Mouse (Mus musculus) mouse trophoblast stem cell (cell line): ENCODE results near the gene Hadhb.
"Not testable (repeated sequence)": the region's sequence is repeated elsewhere in the genome, so short reads cannot be mapped to it uniquely, and the experiment has no call there.

Experiments used
- in situ Hi-C, 2 experiments: fragments of 300-500 bp; cut with MseI, MboI; formaldehyde crosslinking; loops; 2 replicates in 1 of 2; 3 replicates in 1 of 2; pipeline ENCODE4 v1.15.1; 2025

Hadhb gene

DNA sequence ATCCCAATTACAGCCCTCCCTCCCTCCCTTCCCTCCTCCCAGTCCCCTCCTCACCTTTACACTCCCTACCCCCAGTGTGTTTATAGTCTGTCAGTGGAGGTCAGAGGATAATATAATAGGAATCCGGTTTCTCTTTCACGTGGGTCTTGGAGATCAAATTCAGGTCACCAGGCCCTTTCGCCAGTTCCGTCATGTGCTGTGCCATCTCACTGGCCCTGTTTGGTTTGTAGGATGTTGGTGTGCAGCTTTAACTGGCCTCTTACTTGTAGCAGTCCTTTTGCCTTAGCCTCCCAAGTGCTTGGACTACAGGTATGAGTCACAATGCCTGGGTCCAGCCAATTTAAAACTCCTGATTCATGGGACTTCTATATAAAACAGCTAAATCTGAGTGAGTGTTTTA is 20.8 kb downstream of the Hadhb start:
- in situ Hi-C loops, result no loop called here

DNA sequence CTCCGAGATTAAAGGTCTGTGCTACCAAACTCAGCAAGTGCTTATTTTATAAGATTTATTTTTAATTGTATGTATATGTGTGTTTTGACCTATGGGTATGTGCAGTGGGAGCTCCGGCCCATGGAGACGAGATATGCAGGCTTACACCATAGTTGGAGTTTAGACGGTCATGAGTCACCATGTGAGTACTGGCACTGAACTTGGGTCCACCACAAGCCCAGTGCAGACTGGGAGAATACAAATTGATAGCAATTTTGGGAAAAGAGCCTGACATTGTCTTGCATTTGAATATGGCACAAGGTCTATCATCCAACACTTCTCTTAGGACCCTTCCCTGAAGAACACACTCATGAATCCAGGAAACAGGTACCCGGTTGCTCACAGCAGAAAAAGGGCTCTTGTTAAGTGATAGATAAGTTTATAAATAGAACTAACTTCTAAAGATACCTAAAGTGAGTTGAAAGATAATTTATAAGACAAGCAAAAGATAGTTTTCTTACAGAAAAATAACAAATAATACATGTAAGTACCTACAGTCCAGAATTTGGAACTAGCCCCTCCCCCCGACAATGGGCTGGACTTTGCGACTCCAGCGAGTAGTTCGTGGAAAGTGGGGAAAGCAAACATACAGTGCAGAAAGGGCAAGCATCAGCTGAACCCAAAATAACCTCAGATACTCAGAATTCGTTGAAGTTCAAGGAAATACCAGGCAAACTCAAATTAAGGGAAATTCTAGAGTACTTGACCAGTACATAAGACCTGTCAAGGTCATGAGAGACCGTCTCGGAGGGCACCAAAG is 32.8 kb downstream of the Hadhb start:
- in situ Hi-C loops, result no loop called here

DNA sequence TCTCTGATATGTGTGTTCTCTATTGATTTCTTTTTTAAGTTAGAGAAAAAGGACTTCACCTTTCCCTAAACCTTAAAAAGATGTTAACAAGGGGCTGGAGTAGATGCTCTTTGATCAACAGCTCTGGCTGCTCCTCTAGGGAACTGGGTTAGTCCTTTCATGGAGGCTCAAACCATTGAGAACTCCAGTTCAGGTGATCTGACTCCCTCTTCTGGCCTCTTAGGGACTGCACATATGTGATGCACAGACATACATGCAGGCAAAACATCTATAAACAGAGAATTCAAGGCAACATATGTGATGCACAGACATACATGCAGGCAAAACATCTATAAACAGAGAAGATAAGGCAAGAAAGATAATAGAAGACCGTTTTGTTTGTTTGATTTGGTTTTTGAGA is 37.4 kb downstream of the Hadhb start:
- in situ Hi-C loops, result no loop called here

DNA sequence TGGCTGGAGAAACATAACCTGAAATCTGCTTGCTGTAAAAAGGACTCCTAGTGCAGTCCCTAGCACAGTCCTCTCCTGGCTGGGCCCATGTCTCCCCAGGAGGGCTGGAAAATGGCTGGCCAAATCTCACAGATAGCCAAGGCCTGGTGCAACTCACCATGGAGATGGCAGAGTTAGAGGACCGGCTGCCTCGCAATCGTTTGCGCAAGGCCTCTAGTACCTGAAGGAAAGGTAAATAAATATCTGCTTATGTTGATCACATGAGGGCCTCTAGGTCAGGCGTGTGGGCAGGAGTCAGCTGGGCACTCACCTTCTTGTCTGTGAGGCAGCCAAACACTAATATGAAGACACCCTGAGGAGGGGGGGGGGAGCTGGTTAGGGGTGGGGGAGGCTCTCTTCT is 40.3 kb downstream of the Hadhb start:
- in situ Hi-C loops, result no loop called here

DNA sequence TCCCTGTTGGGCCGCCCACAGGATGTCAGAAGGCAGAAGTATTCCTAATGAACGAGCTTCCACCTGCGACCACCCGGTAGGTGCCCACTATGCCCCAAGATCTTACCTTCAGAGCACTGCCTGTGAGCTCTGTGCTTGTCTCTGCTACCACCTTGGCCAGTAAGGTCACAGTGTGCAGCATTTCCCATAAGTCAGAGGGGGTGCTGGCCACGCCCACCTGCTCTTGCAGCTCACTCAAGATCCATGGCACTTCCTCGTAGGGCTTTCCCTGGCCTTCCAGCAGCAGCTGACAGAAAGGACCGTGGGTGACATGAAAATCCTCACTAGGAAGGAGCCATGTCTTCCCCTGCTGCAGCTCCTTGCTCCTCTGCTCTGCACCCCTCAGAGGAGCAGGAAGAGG is 43.2 kb downstream of the Hadhb start:
- in situ Hi-C loops, result no loop called here

DNA sequence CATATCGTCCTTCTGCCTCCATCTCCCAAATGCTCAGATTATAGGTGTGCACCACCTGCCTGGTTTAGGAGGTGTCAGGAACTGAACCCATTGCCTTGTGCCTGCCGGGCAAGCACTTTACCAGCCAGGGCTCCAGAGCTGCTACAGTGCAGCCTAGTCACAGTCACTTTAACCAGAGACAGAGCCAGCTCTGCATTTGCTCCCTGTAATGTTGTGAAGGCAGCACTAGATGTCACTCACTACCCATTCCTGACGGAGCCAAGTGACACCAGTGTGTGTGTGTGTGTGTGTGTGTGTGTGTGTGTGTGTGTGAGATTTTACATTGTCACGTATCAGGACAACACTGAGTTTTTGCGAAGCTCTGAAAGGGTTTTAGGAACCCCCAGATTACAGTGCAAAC is 46.5 kb downstream of the Hadhb start:
- in situ Hi-C loops, result no loop called here

DNA sequence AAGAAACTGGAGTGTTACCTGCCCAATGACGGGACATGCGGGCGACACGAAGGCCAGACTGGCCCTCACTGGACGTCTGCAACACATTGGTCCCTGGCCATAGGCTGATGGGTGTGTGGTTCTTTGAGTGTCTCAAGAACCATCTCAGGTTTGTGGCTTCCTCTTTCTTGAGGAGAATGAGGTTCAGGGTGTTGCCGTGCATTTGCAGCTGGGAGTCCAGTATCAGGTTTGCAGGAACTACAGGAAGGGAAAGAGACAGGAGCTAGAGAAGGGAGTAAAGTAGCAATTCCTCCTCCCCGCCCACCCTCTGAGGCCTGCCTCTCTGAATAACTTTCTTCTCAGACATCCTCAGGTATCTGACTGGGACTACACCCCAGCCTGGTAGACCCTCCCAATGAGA is 47.2 kb downstream of the Hadhb start:
- in situ Hi-C loops, result no loop called here

DNA sequence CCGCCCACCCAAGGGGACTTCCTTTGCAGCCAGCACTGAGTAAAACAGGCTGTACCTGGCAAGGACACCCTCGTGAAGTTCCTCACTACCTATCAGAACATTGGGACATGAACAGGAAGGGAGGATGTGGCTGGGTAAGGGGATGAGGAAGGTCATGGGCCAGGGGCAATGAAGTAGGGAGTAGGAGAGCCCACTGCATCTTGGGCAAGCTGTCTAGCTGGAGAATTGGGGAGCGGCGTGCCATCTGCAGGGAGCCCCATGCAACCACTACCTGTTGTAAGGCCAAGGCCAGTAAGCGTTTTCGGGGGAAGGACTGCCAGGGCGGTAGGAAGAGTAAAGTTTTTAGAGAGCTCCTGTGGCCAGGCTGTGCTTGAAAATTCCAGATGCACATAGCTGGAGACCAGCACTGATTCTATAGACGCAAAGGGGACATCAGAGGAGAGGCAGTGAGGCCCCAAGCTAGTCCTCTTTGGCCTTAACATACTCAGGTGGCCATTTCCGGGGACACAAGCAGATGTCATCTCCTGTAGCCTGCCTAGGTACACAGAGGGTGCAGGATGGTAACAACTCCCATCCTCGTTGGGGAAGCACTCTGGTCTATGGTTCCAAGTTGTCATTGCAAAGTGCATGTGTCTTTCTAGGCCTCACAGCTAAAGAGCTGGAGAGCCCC is 48.3 kb downstream of the Hadhb start:
- in situ Hi-C loops, result no loop called here

DNA sequence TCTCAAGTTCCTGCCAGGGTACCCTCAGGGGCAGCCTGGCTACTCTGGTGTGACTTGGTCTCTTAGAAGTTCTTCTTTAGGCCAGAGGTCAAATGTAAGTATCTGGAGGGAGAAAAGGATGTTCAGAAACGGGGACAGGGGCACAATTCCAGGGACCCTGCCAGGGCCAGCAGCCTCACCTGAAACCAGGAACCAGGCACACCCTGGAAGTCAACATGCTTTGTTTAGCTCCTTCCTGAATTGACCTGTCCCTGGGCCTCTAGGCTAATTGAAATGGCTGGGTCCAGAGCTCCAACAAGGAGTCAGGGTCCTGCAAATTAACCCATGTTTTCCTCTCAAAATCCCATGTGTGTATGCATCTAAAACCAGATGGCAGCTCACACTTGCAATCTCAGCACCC is 49.4 kb downstream of the Hadhb start:
- in situ Hi-C loops, result no loop called here

DNA sequence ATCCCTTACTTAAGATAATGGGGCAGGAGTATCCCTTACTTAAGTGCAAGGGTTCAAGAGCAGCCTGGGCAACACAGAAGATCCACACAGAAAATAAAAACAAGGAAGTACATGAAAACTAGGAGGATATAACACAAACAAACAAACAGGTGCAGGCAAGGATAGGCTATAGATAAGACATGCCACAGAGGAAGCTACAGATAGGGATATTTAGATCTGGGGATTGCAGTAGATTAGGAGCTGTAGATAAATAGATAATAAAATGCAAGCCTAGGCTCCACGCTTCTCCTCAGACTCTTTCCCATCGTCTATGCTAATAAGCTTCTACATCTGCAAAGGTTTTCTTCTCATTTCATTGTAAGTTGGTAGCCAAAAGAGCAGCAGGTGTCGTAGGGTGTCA is 50.0 kb downstream of the Hadhb start:
- in situ Hi-C loops, result no loop called here

DNA sequence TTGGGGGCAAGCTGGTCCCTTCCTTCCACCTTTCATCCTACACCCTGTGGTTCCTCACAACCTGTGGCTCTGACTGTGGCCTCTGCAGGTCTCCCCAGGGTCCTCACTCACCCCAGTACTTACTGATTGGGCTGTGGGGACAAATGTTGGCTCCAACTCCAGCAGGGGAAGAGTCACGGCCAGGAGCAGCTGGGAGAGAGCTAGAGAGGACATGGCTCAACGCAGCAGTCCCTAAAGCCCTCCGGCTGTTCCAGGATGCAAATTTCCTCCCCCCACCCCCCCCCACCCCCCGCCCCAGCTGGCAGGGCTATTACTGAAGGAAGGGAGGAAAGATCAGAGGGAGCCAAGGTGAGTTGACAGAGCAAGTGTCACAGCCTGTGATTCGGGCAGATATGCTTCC is 50.4 kb downstream of the Hadhb start, which contains the start of gene Adgrf3:
Adgrf3 (minus strand) TSS at position 230 of the 400 bp plus-strand sequence.
- in situ Hi-C loops, result no loop called here

DNA sequence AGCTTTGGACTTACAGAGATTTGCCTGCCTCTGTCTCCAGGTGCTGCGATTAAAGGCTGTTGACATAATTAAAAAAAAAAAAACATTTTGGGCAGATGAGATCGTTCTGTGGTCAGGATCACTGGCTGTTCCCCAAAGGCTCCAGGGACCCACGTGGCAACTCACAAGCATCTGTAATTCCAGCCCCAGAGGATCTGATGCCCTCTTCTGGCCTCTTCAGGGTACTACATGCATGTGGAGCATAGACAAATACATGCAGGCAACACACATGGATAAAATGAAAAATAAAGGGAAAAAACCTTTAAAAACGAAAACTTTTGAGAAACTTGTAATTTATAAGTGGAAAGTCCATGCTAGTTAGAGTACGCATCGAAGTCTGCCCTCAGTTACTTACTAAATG is 52.2 kb downstream of the Hadhb start:
- in situ Hi-C loops, result no loop called here

DNA sequence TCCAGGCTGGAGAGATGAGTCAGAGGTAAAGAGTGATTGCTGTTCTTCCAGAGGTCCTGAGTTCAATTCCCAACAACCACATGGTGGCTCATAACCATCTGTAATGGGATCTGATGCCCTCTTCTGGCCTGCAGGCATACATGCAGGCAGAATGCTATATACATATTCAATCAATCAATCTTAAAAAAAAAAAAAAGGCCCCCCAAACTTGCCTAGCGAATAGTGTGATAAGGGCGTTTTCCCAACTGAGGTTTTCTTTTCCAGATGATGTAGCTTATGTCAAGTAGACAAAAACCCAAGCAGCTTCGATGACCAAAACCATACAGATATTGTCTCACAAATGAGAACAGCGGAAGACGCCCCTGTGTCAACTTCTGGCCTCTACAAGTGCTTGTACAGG is 55.7 kb downstream of the Hadhb start:
- in situ Hi-C loops, result not testable (repeated sequence)

DNA sequence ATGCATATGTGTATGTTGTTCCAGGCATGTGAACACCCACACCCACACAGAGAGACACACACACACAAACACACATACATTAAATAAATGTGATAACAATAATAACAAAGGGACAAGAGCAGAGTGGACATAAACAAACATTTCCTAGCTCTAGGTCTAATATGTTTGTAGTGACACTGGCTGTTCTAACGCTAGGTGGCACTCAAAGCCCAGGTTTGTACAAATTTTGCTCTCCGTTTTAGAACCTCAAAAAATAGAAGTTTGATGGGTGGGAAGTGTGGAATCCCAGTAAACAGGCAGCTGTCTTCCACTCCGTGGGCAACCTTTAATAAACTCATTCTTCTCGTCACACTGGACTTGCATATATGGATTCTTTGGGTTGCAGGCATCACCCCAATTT is 59.8 kb downstream of the Hadhb start:
- in situ Hi-C loops, result no loop called here

DNA sequence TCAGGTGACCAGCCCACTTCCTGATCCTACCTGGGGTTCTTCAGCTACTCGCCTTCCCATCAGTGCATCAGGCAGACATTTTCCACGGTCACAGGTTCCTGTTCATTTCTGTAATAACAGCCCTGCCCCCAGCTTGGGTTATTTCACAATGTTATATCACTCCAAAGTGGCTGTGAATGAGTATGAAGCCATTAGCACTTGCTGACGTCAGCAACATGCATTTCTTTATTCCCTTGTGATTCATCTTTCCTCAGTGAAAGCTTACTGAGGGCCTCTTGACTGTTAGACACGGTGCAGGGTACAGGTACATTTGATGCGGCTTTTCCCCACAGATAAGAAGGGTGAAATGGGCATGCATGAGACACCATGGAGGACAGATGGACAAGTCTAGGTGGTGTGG is 60.9 kb downstream of the Hadhb start:
- in situ Hi-C loops, result no loop called here

DNA sequence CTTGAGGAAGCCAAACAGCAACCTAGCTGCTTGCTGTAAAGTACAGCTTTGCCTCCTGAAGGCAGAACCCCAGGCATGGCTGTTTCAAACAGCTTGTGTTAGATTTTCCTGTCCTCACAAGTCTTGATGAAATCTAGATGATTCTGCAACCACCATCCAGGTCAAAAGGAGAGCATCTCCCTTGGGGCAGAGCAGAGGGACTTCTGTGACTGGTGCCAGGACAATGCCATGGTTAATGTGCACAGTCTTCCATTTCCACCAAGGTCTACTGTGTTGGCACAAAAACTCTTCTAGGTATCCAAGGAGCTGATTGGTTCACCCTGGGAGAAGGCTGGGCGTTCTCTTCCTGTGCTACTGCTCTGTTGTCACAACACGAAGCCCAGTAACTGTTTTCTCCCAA is 64.7 kb downstream of the Hadhb start:
- in situ Hi-C loops, result no loop called here

DNA sequence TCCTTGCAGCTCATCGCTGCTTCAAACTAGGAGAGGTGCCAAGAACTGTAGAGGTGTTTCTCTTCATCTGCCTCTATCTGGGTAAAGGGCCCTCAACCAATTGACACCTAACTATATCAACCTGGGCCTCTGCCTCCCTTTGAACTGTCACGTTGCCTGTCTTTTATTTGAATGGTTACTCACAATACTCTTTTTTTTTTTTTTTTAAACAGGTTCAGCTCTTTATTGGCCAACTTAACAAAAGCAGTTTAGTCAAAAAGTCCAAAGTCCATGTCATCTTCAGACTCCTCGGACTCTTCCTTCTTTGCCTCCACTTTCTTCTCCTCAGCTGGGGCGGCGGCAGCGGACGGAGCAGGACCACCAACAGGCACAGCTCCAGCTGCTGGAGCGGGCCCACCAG is 65.6 kb downstream of the Hadhb start:
- in situ Hi-C loops, result no loop called here

DNA sequence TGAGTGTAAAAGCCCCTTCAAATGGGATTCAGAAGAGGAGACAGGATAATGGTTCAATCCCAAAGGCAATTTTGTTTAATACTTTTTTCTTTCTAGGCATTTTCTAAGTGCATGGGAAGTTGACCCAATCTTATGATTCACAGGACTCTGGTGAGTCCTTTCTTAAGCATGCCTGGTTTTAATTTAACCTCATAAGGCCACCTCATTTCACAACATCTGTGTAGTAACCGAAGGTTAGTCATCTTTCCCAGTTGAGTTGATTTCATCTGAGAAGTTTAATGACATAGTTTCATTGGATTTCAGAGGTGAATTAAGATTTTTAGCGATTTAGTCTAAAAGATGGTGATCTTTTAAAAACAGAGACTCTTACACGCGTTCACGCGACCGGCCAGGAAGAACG is 67.6 kb downstream of the Hadhb start:
- in situ Hi-C loops, result no loop called here

DNA sequence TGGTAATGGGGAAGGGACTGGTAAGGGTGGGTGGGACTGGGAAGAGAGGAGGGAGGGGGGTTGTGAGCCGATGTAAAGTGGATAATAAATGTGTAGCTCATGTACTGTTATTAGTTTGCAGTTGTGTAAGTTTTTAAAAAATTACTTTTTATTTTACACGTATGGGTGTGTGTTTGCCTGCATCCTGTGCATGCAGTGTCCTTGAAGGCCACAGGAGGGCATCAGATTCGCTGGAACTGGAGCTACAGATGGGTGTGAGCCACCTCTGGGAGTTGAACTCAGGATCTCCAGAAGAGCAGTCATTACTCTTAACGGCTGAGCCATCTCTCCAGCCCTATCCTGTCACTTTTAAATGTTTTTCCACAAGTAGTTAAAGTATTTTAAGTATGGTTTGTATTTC is 75.9 kb downstream of the Hadhb start:
- in situ Hi-C loops, result no loop called here

DNA sequence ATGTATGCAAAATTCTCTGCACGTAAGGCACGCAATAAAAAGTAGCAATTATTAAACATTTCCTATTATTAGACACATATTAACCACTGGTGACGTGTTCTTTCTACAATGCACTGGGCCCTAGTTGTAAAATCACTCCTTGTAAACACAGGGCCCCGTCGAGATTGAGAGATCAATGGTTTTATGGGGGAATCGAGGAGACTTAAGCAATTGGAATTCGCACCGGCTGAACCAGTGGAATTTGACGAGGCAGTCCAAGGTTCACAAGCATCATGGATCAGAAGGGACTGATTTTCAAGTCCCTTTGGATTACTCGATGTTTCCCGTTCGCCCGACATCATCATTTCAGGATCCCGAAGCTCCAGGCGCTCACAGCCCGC is 76.8 kb downstream of the Hadhb start:
- in situ Hi-C loops, result no loop called here

DNA sequence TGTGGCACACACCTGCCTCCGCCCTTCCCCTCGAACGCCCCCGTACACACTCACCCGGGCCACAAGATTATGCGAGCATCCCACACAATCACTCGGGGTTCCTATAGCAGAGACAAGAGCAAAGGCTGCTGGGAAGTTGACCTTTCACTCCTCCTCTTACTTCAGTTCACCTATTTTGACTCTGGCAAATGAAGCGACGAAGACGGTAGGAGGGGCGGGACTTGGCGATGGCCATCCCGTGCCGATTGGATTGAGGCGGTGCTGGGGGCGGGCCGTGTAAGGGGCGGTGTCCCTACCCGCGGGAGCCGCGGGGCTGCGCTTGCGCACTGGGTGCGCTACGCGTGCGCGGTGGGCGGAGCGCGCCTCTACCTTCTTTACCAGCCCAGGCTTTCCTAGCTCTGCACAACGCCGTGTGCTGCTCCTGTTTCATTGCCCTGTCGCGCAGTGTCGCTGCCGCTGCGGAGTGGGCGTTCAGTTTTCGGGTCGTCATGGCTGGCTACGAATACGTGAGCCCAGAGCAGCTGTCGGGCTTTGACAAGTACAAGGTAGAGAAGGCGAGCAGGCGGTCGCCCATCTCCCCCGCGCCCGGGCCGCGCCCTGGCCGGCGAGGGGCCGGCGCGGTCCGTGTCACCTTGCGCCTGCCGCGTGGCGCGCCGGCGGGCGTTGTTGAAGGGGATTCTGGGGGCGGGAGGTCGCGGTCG is 77.4 kb downstream of the Hadhb start, which contains the start of gene Selenoi:
Selenoi (plus strand) TSS at position 311 of the 701 bp plus-strand sequence.
- in situ Hi-C loops, result no loop called here

DNA sequence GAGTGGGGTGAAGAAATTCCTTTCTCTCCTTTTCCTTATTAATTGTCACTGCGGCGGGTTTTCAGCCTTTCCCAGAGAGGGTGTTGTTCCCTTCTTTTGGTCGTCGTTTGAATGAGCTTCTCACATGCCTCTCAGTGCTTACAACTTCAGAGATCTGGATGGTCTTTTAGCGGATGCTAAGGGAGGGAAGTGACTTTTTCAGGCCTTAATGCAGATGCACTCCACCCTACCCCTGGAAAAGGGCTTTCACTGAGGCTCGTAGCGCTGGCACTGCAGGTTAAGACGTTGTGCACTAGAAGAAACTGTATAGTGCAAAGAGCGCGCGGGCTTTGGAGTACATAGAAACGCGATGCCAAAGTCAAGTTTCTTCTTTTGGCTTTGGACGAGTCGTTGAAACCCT is 78.0 kb downstream of the Hadhb start:
- in situ Hi-C loops, result no loop called here

DNA sequence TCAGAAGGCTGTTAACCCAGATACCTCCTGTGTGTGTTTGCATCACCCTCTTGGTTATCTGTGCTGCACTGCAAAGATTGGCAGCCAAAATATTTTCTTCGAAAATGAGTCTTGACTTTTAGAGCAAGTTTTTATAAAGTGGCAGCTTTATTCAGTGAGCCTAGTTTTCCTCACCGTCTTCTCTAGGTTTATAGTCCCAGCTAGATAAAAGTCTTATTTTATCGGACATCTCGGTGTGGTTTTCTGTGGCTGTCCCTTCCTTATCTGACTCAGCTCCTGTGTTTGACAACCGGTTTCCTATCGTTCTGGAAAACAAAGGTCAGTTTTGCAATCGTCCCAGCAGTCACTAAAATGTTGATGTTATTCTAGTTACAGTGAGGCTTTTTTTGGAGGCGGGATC is 78.9 kb downstream of the Hadhb start:
- in situ Hi-C loops, result no loop called here
